Mouse (Mus musculus) forebrain, embryonic 11.5 days (tissue): ENCODE data around the gene Sort1. TPM values are rescaled to one million over a fixed set of nuclear protein-coding genes. Genes with fewer than 3 reads are reported as not detected.
A peak's percentile ranks its signal among the peaks of the same experiment; 100 is the strongest.

Source experiments
- ATAC-seq: fragments of 200-750 bp; cut with Nextera tagmentation; replicated peaks from 2 replicates; pipeline ENCODE4 v1.8.0; 2017; ENCODE audit warnings: moderate TSS enrichment; ENCODE audit not compliant: low FRiP score
- DNase-seq: peaks from one replicate; pipeline ENCODE4 v3.0.0-alpha.2; 2017; ENCODE audit warnings: low spot score
- H3K27ac ChIP-seq: fragments of 300-500 bp; sonication (generic); 2 replicates; pipeline ENCODE4 v1.5.1; 2014; ENCODE audit warnings: low read depth, low read length
- H3K27me3 ChIP-seq: fragments of 300-500 bp; sonication (generic); 2 replicates; pipeline ENCODE4 v1.6.1; 2014; ENCODE audit warnings: mild to moderate bottlenecking, low read length, mixed read lengths; ENCODE audit not compliant: control insufficient read depth, insufficient read depth
- H3K36me3 ChIP-seq: fragments of 300-500 bp; sonication (generic); 2 replicates; pipeline ENCODE4 v1.6.1; 2014; ENCODE audit warnings: mild to moderate bottlenecking, low read length, moderate library complexity, mixed read lengths; ENCODE audit not compliant: control insufficient read depth, insufficient read depth
- H3K4me1 ChIP-seq: fragments of 300-500 bp; sonication (generic); replicated peaks from 2 replicates; pipeline ENCODE4 v1.6.1; 2014; ENCODE audit warnings: low read length, mixed read lengths; ENCODE audit not compliant: control insufficient read depth, insufficient read depth
- H3K4me2 ChIP-seq: fragments of 300-500 bp; sonication (generic); 2 replicates; pipeline ENCODE4 v1.6.1; 2014; ENCODE audit warnings: low read depth, mild to moderate bottlenecking, low read length, moderate library complexity, mixed read lengths; ENCODE audit not compliant: severe bottlenecking
- H3K4me3 ChIP-seq: fragments of 300-500 bp; sonication (generic); 2 replicates; pipeline ENCODE4 v1.5.1; 2014; ENCODE audit warnings: low read depth, low read length
- H3K9ac ChIP-seq: fragments of 300-500 bp; sonication (generic); 2 replicates; pipeline ENCODE4 v1.6.1; 2014; ENCODE audit warnings: low read length
- H3K9me3 ChIP-seq: fragments of 300-500 bp; sonication (generic); 2 replicates; pipeline ENCODE4 v1.6.1; 2016; ENCODE audit warnings: low read length, mixed read lengths; ENCODE audit not compliant: control insufficient read depth
- WGBS: fragments of 180-500 bp; shearing (Covaris S2); extraction: QIAGEN DNeasy Blood & Tissue Kit; methylation state at CpG from one replicate; pipeline ENCODE4 v1.1.7; 2014; 5-methylcytosine and 5-hydroxymethylcytosine counted together
- polyA plus RNA-seq: library from polyadenylated mRNA; unstranded; fragments of >200 nt; fragmentation: Nextera tagmentation; extraction: Ambion mirVana; gene quantifications from 2 replicates; pipeline ENCODE4 v1.2.1, GENCODE M21; 2014

The Sort1 gene
- polyA plus RNA-seq, 1 experiment from 2014 or later: 28.9 TPM

DNA sequence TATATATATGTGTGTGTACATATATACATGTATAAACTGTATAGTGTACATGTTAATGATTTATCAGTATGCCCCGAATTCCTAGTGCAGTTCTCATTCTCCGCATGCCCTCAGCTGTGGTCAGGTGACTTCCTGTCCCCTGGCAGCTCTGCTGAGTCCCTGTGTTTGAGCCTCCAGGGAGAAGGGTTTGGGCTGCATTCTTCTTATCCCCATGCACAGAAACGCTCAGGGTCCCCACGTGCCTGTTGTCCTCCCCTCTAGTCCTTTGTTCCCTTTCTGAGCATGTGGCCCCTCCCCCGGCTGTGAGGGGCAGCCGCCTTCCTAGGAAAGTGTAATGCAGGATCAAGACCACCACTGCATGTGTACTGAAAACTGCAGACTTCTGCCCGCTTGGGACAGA is 77.0 kb downstream of the Sort1 start:
- peak; percentile 82 for ATAC-seq
- Histone ChIP-seq H3K4me2 (no peak overlapping the region), H3K4me3 (no peak overlapping the region), H3K4me1 (peaks cover 2% of the 10 kb centered on the region), H3K27ac (no peak overlapping the region; the same call in 1 of the 2 replicates), H3K9me3 (no peaks in the 10 kb centered on the region), H3K9ac (peak overlapping the region; percentile 30), H3K36me3 (no peaks in the 10 kb centered on the region; the same call in 1 of the 2 replicates), H3K27me3 (no peaks in the 10 kb centered on the region)
- peak; percentile 78 for DNase-seq
- WGBS: 11% methylated on average over 7 of the region's 7 CpGs

DNA sequence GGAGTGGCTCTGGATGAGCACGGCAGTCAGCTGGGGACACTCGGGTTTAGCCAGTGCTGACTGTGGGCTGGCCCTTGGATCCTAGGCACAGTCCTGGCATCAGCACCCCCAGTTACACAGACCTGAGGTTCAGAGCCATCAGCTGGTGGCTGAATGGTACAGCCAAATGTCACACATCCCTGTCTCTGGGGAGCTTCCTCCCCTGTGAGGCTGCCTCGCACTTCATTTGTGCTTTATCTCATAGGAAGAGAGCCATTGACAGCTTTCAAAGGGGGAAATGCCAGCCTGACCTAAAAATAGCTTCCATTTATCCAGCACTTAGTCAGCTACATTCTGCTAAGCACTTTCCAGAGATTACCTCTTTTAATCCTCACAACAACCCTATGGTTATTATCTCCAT is 79.7 kb downstream of the Sort1 start:
- ATAC-seq (no peak), DNase-seq (no peak)
- no peak overlapping the region for H3K9ac ChIP-seq
- H3K9me3 ChIP-seq: no peaks in the 10 kb centered on the region
- WGBS: 79% methylated on average over 3 of the region's 3 CpGs
- H3K4me3 ChIP-seq: no peak overlapping the region
- H3K36me3 ChIP-seq: no peaks in the 10 kb centered on the region
- no peak overlapping the region for H3K4me2 ChIP-seq
- peaks cover 2% of the 10 kb centered on the region for H3K4me1 ChIP-seq
- no peak overlapping the region for H3K27ac ChIP-seq
- no peaks in the 10 kb centered on the region for H3K27me3 ChIP-seq

DNA sequence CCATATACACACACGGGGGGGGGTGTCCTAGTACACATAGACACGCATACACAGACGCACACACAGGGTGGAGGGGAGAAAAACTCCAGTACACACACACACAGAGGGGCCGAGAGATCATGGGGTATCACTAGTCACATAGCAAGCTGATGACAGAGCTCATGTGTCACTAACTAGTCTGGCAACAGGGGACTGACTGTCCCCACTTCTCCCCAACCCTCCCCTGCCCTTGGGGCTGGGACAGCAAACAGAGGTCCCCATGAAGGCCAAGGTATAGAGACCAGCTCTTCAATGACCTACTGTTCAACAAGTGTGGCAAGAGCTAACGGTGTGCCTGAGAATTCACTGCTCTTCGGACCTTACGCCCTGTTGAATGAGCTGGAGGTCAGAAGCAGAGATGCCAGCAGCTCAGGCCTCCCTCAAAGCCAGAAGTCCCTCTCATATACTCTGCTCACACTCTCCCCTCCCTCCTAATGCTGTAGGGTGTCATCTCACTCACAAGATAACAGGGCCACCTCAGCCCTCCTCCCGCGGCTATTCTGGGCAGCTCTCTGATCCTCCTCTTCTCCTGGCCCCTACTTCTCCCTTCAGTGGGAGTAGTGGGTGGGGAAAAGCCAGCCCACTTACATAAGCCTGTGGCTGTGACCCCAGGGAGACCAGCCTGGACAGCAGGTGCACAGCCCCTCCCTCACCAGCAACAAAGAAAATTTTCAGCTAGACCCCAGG is 80.6 kb downstream of the Sort1 start, which contains the start of gene Mybphl:
Mybphl (plus strand) TSS at position 642 of the 726 bp plus-strand sequence.
- Histone ChIP-seq H3K9ac (no peak within 1 kb of the TSS), H3K9me3 (no peaks in the 10 kb centered on the region), H3K4me3 (no peak within 1 kb of the TSS), H3K4me1 (peaks cover 2% of the 10 kb centered on the region), H3K36me3 (no peaks in the 10 kb centered on the region), H3K4me2 (no peak within 1 kb of the TSS), H3K27me3 (no peaks in the 10 kb centered on the region), H3K27ac (no peak within 1 kb of the TSS)
- DNase-seq (no peak), ATAC-seq (no peak)
- 82% methylated on average over 9 of the region's 9 CpGs for WGBS

DNA sequence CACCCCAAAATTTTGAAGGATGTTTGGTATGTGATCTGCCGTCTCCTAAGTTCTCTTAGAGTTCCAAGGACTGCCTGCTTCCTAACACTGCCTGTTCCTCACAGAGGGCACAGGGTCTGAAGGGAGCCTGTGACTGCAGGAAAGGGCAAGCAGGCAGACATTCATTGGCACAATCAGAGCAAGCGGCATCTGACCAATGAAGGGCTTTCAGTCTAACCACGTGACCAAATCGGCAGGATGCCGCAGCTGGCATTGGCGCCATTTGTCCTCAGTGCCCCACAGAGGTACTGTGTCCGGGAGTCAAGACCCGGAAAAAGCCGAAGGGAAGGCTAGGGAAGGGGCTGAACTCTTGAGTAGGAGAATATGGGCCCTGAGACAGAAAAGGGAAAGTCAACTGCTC is 83.3 kb downstream of the Sort1 start:
- WGBS: 62% methylated on average over 9 of the region's 9 CpGs
- no peak overlapping the region for H3K4me3 ChIP-seq
- DNase-seq (no peak), ATAC-seq (peak; percentile 43)
- H3K4me2 ChIP-seq: no peak overlapping the region
- no peak overlapping the region for H3K27ac ChIP-seq
- H3K27me3 ChIP-seq: no peaks in the 10 kb centered on the region
- no peaks in the 10 kb centered on the region for H3K36me3 ChIP-seq
- no peaks in the 10 kb centered on the region for H3K4me1 ChIP-seq
- H3K9ac ChIP-seq: no peak overlapping the region
- H3K9me3 ChIP-seq: no peaks in the 10 kb centered on the region

DNA sequence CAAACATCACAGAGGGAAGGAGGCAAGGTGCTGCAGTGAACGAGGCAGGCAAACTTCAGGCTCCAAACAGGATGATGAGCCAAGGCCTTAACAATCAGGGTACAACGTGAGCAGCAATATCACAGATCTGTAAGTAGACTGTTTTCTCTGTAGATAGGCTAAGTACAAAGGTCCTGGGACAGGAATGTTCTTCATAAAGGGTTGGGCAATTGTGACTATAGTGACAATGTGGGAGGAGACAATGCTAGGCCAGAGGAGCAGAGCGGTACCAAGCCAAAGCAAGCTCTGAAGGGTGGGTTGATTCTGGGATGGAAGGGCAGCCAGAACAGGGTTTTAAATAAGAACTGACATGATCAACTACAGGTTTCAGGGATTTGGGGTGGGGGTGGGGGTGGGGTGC is 83.9 kb downstream of the Sort1 start:
- DNase-seq: no peak
- Histone ChIP-seq H3K4me2 (no peak overlapping the region), H3K4me3 (no peak overlapping the region), H3K9me3 (no peaks in the 10 kb centered on the region), H3K27ac (no peak overlapping the region), H3K27me3 (no peaks in the 10 kb centered on the region), H3K9ac (no peak overlapping the region), H3K36me3 (no peaks in the 10 kb centered on the region), H3K4me1 (no peaks in the 10 kb centered on the region)
- ATAC-seq: no peak
- WGBS: 85% methylated on average over 3 of the region's 3 CpGs

DNA sequence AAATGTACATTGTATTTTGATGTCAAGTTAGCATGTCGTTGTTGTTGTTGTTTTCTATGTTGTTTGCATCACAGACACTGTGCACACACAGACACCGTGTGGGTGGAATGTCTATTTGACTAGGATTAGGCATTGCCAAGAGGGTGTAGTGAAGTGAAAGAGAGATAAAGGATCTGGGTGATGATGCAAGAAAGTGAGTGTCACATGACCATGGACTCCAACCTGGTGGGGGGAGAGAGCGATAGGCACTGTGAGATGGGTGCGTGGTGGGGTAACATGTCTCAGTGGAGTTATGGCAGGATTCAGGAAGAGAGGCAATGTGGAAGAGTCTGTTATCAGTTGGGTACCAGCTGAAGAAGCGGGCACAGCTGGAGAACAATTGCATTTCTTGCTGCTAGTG is 84.8 kb downstream of the Sort1 start:
- H3K36me3 ChIP-seq: no peaks in the 10 kb centered on the region
- DNase-seq: no peak
- no peaks in the 10 kb centered on the region for H3K27me3 ChIP-seq
- no peak overlapping the region for H3K9ac ChIP-seq
- ATAC-seq: no peak
- 87% methylated on average over 5 of the region's 5 CpGs for WGBS
- H3K4me3 ChIP-seq: no peak overlapping the region
- no peaks in the 10 kb centered on the region for H3K4me1 ChIP-seq
- H3K4me2 ChIP-seq: no peak overlapping the region
- H3K9me3 ChIP-seq: no peaks in the 10 kb centered on the region
- H3K27ac ChIP-seq: no peak overlapping the region

DNA sequence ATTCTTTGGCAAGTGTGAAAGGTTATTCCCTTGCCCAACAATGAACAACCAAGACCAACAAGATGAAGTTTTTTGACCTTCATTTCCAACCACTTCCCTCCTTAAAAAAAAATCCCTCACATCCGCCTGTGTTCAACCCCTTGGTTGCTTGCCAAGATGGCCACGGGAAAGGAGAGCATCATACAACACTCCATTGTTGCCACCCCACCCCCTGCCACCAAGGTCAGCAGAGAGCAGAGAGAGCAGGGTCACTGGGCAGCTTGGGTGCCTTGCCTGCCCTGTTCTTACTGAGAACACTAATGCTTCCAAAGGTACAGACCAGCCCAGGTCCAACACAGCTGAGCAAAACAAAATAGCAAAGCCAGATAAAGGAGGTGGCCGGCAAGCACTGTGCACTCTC is 88.4 kb downstream of the Sort1 start:
- H3K36me3 ChIP-seq: no peaks in the 10 kb centered on the region
- H3K4me3 ChIP-seq: no peak overlapping the region
- H3K27me3 ChIP-seq: no peaks in the 10 kb centered on the region
- H3K4me1 ChIP-seq: no peaks in the 10 kb centered on the region
- DNase-seq (no peak), ATAC-seq (no peak)
- WGBS: 74% methylated on average over 3 of the region's 3 CpGs
- H3K9me3 ChIP-seq: no peaks in the 10 kb centered on the region
- no peak overlapping the region for H3K27ac ChIP-seq
- no peak overlapping the region for H3K4me2 ChIP-seq
- no peak overlapping the region for H3K9ac ChIP-seq

DNA sequence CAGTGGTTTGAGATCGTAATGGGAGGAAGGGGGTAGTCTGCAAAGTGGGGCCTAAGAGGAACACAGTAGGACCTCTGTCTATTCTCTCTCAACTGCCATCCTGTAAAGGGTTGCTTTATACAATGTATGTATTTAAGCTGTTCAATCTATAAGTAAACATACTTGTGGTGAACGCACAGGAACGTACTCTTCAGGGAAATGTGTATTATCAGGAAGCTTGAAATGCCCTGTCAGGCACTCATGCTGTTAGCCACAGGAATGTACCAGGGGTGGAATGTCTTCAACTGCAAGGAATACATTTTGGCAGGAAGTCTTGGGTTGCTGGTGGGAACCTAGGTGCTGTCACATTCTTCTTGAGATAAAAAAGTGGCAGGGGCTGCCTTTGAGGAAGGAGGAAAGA is 88.8 kb downstream of the Sort1 start:
- ATAC-seq (no peak), DNase-seq (no peak)
- no peak overlapping the region for H3K27ac ChIP-seq
- H3K9ac ChIP-seq: no peak overlapping the region
- no peaks in the 10 kb centered on the region for H3K36me3 ChIP-seq
- 89% methylated on average over 3 of the region's 3 CpGs for WGBS
- no peak overlapping the region for H3K4me2 ChIP-seq
- no peaks in the 10 kb centered on the region for H3K9me3 ChIP-seq
- H3K27me3 ChIP-seq: no peaks in the 10 kb centered on the region
- H3K4me3 ChIP-seq: no peak overlapping the region
- no peaks in the 10 kb centered on the region for H3K4me1 ChIP-seq
